Mouse (Mus musculus) neural tube, embryonic 11.5 days (tissue): ENCODE measurements around the gene Col25a1. TPM values are rescaled to one million over a fixed set of nuclear protein-coding genes. Genes with fewer than 3 reads are reported as not detected.

Experiments
- ATAC-seq: fragments of 200-750 bp; cut with Nextera tagmentation; 2 replicates; pipeline ENCODE4 v1.8.0; 2017; ENCODE audit warnings: moderate number of reproducible peaks, mild to moderate bottlenecking, moderate TSS enrichment, moderate library complexity; ENCODE audit not compliant: insufficient read depth, low FRiP score, low TSS enrichment
- DNase-seq: peaks from one replicate; pipeline ENCODE4 v3.0.0-alpha.2; 2015; ENCODE audit warnings: low spot score
- H3K27ac ChIP-seq: fragments of 300-500 bp; sonication (generic); 2 replicates; pipeline ENCODE4 v1.5.1; 2014; ENCODE audit warnings: low read depth, mild to moderate bottlenecking, low read length
- H3K27me3 ChIP-seq: fragments of 300-500 bp; sonication (generic); 2 replicates; pipeline ENCODE4 v1.6.1; 2014; ENCODE audit warnings: mild to moderate bottlenecking, low read length, mixed read lengths; ENCODE audit not compliant: control insufficient read depth, insufficient read depth
- H3K36me3 ChIP-seq: fragments of 300-500 bp; sonication (generic); 2 replicates; pipeline ENCODE4 v1.6.1; 2014; ENCODE audit warnings: mild to moderate bottlenecking, low read length, moderate library complexity, mixed read lengths; ENCODE audit not compliant: control insufficient read depth, insufficient read depth
- H3K4me1 ChIP-seq: fragments of 300-500 bp; sonication (generic); 2 replicates; pipeline ENCODE4 v1.6.1; 2014; ENCODE audit warnings: low read length, mixed read lengths; ENCODE audit not compliant: control insufficient read depth, insufficient read depth
- H3K4me2 ChIP-seq: fragments of 300-500 bp; sonication (generic); 2 replicates; pipeline ENCODE4 v1.6.1; 2014; ENCODE audit warnings: low read depth, mild to moderate bottlenecking, moderate library complexity
- H3K4me3 ChIP-seq: fragments of 300-500 bp; sonication (generic); 2 replicates; pipeline ENCODE4 v1.5.1; 2014; ENCODE audit warnings: low read depth, low read length
- H3K9ac ChIP-seq: fragments of 300-500 bp; sonication (generic); 2 replicates; pipeline ENCODE4 v1.6.1; 2014; ENCODE audit warnings: mild to moderate bottlenecking, low read length
- H3K9me3 ChIP-seq: fragments of 300-500 bp; sonication (generic); 2 replicates; pipeline ENCODE4 v1.6.1; 2016; ENCODE audit warnings: low read length; ENCODE audit not compliant: control insufficient read depth
- WGBS: fragments of 180-500 bp; shearing (Covaris S2); extraction: QIAGEN DNeasy Blood & Tissue Kit; methylation state at CpG from one replicate; pipeline ENCODE4 v1.1.7; 2014; 5-methylcytosine and 5-hydroxymethylcytosine counted together
- polyA plus RNA-seq: library from polyadenylated mRNA; unstranded; fragments of >200 nt; fragmentation: Nextera tagmentation; extraction: Ambion mirVana; gene quantifications from 2 replicates; pipeline ENCODE4 v1.2.1, GENCODE M21; 2014

Gene Col25a1
- polyA plus RNA-seq, 1 experiment from 2014 or later: 7.2 TPM

DNA sequence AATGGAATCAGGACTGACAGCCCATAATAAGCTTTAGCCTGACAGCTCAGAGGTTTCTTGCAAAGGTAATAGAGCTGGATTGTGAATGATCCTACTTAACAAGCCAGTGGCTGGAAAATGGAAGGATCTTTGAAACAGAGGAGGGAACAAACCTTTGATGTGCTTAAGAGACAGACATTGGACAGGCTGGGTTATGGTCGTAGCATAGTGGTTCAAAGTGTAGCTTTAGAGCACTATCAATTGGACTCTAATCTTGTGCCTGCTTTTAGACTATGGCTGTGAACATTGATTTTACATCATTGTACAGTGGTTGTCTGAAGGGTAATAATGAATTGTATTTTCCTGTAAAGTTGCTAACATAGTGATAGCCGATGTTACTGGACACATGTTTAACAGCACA, 86.4 kb downstream of the Col25a1 start:
- Histone ChIP-seq H3K4me1 (no peaks in the 10 kb centered on the region), H3K36me3 (no peaks in the 10 kb centered on the region), H3K9me3 (no peaks in the 10 kb centered on the region), H3K9ac (no peak overlapping the region), H3K4me2 (no peak overlapping the region), H3K4me3 (no peak overlapping the region), H3K27ac (no peak overlapping the region), H3K27me3 (no peaks in the 10 kb centered on the region)
- WGBS: 92% methylated on average over 2 of the region's 2 CpGs
- ATAC-seq: no peak
- no peak for DNase-seq

GRCm38 (mm10) chr3:130218232-130218728, 87.0 kb downstream of the Col25a1 start:
- no peak overlapping the region for H3K4me3 ChIP-seq
- 72% methylated on average over 5 of the region's 5 CpGs for WGBS
- H3K27me3 ChIP-seq: no peaks in the 10 kb centered on the region
- H3K4me2 ChIP-seq: no peak overlapping the region
- no peaks in the 10 kb centered on the region for H3K36me3 ChIP-seq
- no peak overlapping the region for H3K27ac ChIP-seq
- no peaks in the 10 kb centered on the region for H3K4me1 ChIP-seq
- H3K9me3 ChIP-seq: no peaks in the 10 kb centered on the region
- ATAC-seq (no peak), DNase-seq (no peak)
- H3K9ac ChIP-seq: no peak overlapping the region

GRCm38 (mm10) chr3:130220811-130221210, 89.5 kb downstream of the Col25a1 start:
- Histone ChIP-seq H3K27ac (no peak overlapping the region), H3K9ac (no peak overlapping the region), H3K4me1 (no peaks in the 10 kb centered on the region), H3K4me3 (no peak overlapping the region), H3K9me3 (0 out of 2 replicates have a peak, but pooled peaks cover 3% of the 10 kb centered on the region), H3K4me2 (no peak overlapping the region), H3K27me3 (no peaks in the 10 kb centered on the region), H3K36me3 (no peaks in the 10 kb centered on the region)
- WGBS: 96% methylated on average over 3 of the region's 3 CpGs
- DNase-seq (no peak), ATAC-seq (no peak)

GRCm38 (mm10) chr3:130228186-130228585, 96.9 kb downstream of the Col25a1 start:
- 95% methylated on average over 9 of the region's 9 CpGs for WGBS
- Histone ChIP-seq H3K9me3 (0 out of 2 replicates have a peak, but pooled peaks cover 3% of the 10 kb centered on the region), H3K36me3 (no peaks in the 10 kb centered on the region), H3K27me3 (no peaks in the 10 kb centered on the region), H3K9ac (no peak overlapping the region), H3K4me2 (no peak overlapping the region), H3K4me3 (no peak overlapping the region), H3K4me1 (no peaks in the 10 kb centered on the region), H3K27ac (no peak overlapping the region)
- ATAC-seq (no peak), DNase-seq (no peak)

GRCm38 (mm10) chr3:130232944-130233343, 101.6 kb downstream of the Col25a1 start:
- no peak for ATAC-seq
- no peak overlapping the region for H3K4me2 ChIP-seq
- WGBS: 92% methylated on average over 7 of the region's 7 CpGs

DNA sequence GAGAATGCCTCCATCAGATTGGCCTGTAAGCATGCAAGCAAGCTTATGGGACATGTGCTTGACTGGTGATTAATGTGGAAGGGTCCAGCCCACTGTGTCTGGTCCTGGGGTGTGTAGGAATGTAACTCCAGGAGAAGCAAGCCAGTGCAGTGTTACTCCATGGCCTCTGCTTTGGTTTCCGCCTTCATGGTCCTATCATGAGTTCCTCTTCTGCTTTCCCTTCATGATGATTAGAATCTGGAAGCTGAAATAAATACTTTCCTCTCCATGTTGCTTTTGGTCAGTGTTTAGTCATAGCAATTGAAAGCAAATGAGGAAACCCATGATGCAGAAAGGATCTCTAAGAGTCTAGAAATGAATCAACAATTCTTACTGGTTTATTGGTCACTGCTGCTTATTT, 103.9 kb downstream of the Col25a1 start:
- no peaks in the 10 kb centered on the region for H3K27me3 ChIP-seq
- no peak overlapping the region for H3K4me3 ChIP-seq
- no peak for DNase-seq
- H3K9ac ChIP-seq: no peak overlapping the region
- H3K36me3 ChIP-seq: no peaks in the 10 kb centered on the region
- H3K4me1 ChIP-seq: no peaks in the 10 kb centered on the region
- no peak for ATAC-seq
- H3K27ac ChIP-seq: no peak overlapping the region
- no peaks in the 10 kb centered on the region for H3K9me3 ChIP-seq
- no peak overlapping the region for H3K4me2 ChIP-seq
- 100% methylated on average over 1 of the region's 1 CpGs for WGBS

More at GRCm38 (mm10) chr3:130232944-130233343, 101.6 kb downstream of the Col25a1 start:
- Histone ChIP-seq H3K4me1 (no peaks in the 10 kb centered on the region), H3K27ac (no peak overlapping the region), H3K9me3 (no peaks in the 10 kb centered on the region), H3K27me3 (no peaks in the 10 kb centered on the region), H3K4me3 (no peak overlapping the region), H3K9ac (no peak overlapping the region), H3K36me3 (no peaks in the 10 kb centered on the region)
- DNase-seq: no peak

DNA sequence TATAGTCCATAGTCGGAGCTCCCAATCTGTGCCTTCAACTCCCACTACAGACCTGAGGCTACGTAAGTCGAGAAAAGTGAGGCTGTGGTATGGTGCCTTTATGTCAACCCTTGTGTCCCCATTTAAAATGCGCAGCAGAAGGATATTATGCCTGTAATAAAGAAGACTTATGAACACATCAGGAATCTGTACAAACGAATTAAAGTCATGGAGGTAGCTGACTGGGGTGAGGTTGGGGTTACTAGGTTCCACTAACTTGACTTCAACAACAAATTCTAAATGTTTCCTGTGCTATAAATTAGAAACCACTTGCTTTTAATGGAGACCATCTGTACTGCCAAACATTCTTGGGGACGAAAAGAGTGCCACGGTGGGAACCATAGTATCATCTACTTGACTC, 104.8 kb downstream of the Col25a1 start:
- Histone ChIP-seq H3K27ac (no peak overlapping the region), H3K4me3 (no peak overlapping the region), H3K9ac (no peak overlapping the region), H3K27me3 (no peaks in the 10 kb centered on the region), H3K36me3 (no peaks in the 10 kb centered on the region), H3K4me1 (no peaks in the 10 kb centered on the region), H3K4me2 (no peak overlapping the region), H3K9me3 (no peaks in the 10 kb centered on the region)
- ATAC-seq: no peak
- DNase-seq: no peak
- 74% methylated on average over 7 of the region's 7 CpGs for WGBS

DNA sequence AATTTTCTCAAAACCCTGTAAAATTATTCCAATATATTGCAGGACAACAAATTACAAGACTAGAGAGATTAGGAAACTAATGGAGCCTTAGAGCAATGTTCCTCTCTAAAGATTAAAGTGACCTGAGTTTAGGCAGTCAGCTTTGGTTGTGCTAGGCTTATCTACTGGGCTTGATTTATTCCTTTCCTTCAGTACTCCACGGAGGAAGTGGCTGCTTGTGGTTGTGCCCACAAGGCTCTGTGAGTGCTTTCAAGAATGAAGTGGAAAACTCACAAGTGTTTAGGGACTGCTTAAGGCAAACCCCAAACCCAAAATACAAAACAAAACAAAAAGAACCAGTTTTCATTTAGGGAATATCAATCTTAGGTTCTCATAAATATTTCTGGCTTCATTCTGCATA, 106.6 kb downstream of the Col25a1 start:
- Histone ChIP-seq H3K4me3 (no peak overlapping the region), H3K4me1 (no peaks in the 10 kb centered on the region), H3K4me2 (no peak overlapping the region), H3K27me3 (no peaks in the 10 kb centered on the region), H3K36me3 (no peaks in the 10 kb centered on the region), H3K27ac (no peak overlapping the region), H3K9me3 (no peaks in the 10 kb centered on the region), H3K9ac (no peak overlapping the region)
- no peak for DNase-seq
- no peak for ATAC-seq
- 61% methylated on average over 1 of the region's 1 CpGs for WGBS

DNA sequence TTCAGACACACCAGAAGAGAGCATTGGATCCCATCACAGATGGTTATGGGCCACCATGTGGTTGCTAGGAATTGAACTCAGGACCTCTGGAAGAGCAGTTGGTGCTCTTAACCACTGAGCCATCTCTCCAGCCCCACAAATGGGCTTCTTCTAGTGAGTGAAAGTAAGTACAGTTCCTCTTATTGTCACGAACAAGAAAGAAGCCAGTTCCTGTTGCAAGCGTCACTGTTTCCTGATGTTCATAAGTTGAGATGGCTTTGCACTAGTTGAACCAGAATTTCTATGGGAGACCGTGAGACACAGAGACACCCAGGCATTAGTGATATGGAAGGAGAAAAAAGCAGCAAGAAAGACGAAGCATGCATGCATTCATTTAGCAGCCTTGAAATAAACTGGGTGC, 110.6 kb downstream of the Col25a1 start:
- Histone ChIP-seq H3K4me1 (no peaks in the 10 kb centered on the region), H3K27ac (no peak overlapping the region), H3K9ac (no peak overlapping the region), H3K27me3 (no peaks in the 10 kb centered on the region), H3K4me3 (no peak overlapping the region), H3K9me3 (no peaks in the 10 kb centered on the region), H3K36me3 (no peaks in the 10 kb centered on the region), H3K4me2 (no peak overlapping the region)
- no peak for ATAC-seq
- 83% methylated on average over 4 of the region's 4 CpGs for WGBS
- DNase-seq: no peak
